Mouse (Mus musculus) myocyte (in vitro differentiated cells): ENCODE results near the gene Cgn. TPM values are rescaled to one million over a fixed set of nuclear protein-coding genes. Genes with fewer than 3 reads are reported as not detected.
A peak's percentile ranks its signal among the peaks of the same experiment; 100 is the strongest.

Experiments
- H3K27me3 ChIP-seq: one replicate; pipeline ENCODE4 v1.6.1; 2011; ENCODE audit not compliant: control insufficient read depth, insufficient read depth, insufficient read length
- H3K36me3 ChIP-seq: one replicate; pipeline ENCODE4 v1.6.1; 2011; ENCODE audit not compliant: control insufficient read depth, insufficient read depth
- H3K4me2 ChIP-seq: one replicate; pipeline ENCODE4 v1.6.1; 2011; ENCODE audit warnings: low read depth, control low read depth
- H3K4me3 ChIP-seq: one replicate; pipeline ENCODE4 v1.5.1; 2011; ENCODE audit warnings: mild to moderate bottlenecking, control low read depth, moderate library complexity
- H3K79me2 ChIP-seq: one replicate; pipeline ENCODE4 v1.6.1; 2011; ENCODE audit not compliant: control insufficient read depth, insufficient read depth
- H3ac ChIP-seq: one replicate; pipeline ENCODE4 v1.6.1; 2011; ENCODE audit not compliant: control insufficient read depth, insufficient read length
- CEBPB ChIP-seq: IDR thresholded peaks from 2 replicates; pipeline ENCODE4 v1.6.1; 2011; ENCODE audit warnings: mild to moderate bottlenecking, moderate library complexity; ENCODE audit not compliant: poor library complexity, insufficient read depth, severe bottlenecking
- E2F4 ChIP-seq: IDR thresholded peaks from one replicate; pipeline ENCODE4 v1.6.1; 2011; ENCODE audit warnings: mild to moderate bottlenecking, control low read depth, moderate library complexity; ENCODE audit not compliant: insufficient read depth
- MAX ChIP-seq: IDR thresholded peaks from one replicate; pipeline ENCODE4 v1.6.1; 2011; ENCODE audit warnings: low read depth, mild to moderate bottlenecking, control low read depth
- MYOD1 ChIP-seq, 3 experiments: IDR thresholded peaks; one replicate each; pipeline ENCODE4 v1.6.1; 2011; ENCODE audit warnings: control low read depth in 2 of 3, low read depth in 2 of 3, mild to moderate bottlenecking in 2 of 3, moderate library complexity in 1 of 3; ENCODE audit not compliant: insufficient read length in 2 of 3, control insufficient read depth in 1 of 3
- MYOG ChIP-seq, 3 experiments: IDR thresholded peaks; one replicate each; pipeline ENCODE4 v1.6.1; 2011; ENCODE audit warnings: control low read depth in 2 of 3, low read depth in 2 of 3, mild to moderate bottlenecking in 2 of 3; ENCODE audit not compliant: insufficient read length in 2 of 3, control insufficient read depth in 1 of 3, insufficient read depth in 1 of 3
- POLR2A ChIP-seq: IDR thresholded peaks from one replicate; pipeline ENCODE4 v1.6.1; 2011; ENCODE audit warnings: low read depth, mild to moderate bottlenecking, control low read depth, moderate library complexity; ENCODE audit not compliant: insufficient read length
- POLR2AphosphoS2 ChIP-seq: IDR thresholded peaks from one replicate; pipeline ENCODE4 v1.6.1; 2011; ENCODE audit warnings: low read depth, control low read depth; ENCODE audit not compliant: insufficient read length
- REST ChIP-seq: IDR thresholded peaks from one replicate; pipeline ENCODE4 v1.6.1; 2011; ENCODE audit warnings: mild to moderate bottlenecking, control low read depth, moderate library complexity; ENCODE audit not compliant: insufficient read depth, insufficient read length
- SRF ChIP-seq: IDR thresholded peaks from one replicate; pipeline ENCODE4 v1.6.1; 2011; ENCODE audit warnings: low read depth; ENCODE audit not compliant: control insufficient read depth, insufficient read length
- TCF12 ChIP-seq: IDR thresholded peaks from one replicate; pipeline ENCODE4 v1.6.1; 2011; ENCODE audit warnings: mild to moderate bottlenecking, control low read depth; ENCODE audit not compliant: poor library complexity, insufficient read depth, severe bottlenecking
- TCF3 ChIP-seq: IDR thresholded peaks from one replicate; pipeline ENCODE4 v1.6.1; 2011; ENCODE audit warnings: low read depth, control low read depth; ENCODE audit not compliant: insufficient read length
- USF1 ChIP-seq: IDR thresholded peaks from one replicate; pipeline ENCODE4 v1.6.1; 2011; ENCODE audit warnings: low read depth, mild to moderate bottlenecking, control low read depth, moderate library complexity
- polyA plus RNA-seq: library from polyadenylated mRNA; unstranded; fragments of >200 nt; fragmentation: generic; extraction: Trizol; gene quantifications from one replicate; pipeline ENCODE4 v1.2.1, GENCODE M21; 2012; ENCODE audit warnings: missing spikeins

Cgn gene
- 0.02 TPM for polyA plus RNA-seq

DNA sequence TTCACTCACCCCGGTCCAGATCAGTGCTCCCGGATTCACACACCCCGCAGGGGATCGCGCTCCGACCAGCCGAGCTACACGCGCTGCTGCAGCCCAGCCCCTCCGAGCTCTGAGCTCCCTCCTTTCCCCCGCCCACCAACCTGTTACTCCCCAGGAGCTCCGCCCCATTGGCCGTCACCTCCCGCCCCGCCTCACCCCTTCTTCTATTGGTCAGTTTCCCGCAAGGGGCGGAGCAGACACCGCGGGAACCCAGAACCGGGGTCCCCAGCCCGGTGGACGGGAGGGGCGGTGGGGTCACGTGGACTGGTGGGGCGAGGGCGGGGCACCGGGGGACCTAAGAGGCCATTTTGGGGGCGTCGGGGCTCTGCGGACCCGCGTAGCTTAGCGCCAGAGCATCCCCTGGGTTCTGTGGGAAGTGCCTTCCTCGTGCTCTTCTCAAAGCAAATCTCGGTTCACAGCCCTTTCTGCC is at the start of gene Cgn:
Cgn (minus strand) TSS at position 126 of the 469 bp plus-strand sequence.
- H3K79me2 ChIP-seq: no peaks in the 10 kb centered on the region
- no peaks in the 10 kb centered on the region for H3K36me3 ChIP-seq
- peak within 1 kb of the TSS; percentile 86 for H3K4me2 ChIP-seq
- peaks cover 7% of the 10 kb centered on the region for H3K27me3 ChIP-seq
- TF ChIP-seq CEBPB (no peak), TCF12 (no peak), TCF3 (no peak), E2F4 (no peak), SRF (no peak), MAX (no peak), MYOG (IDR thresholded peaks at IDR 0.05; ENCODE audit: control insufficient read depth in 1 of 3, insufficient read depth in 1 of 3, insufficient read length in 2 of 3, low read depth in 2 of 3) (no peak), MYOD1 (IDR thresholded peaks at IDR 0.05; ENCODE audit: control insufficient read depth in 1 of 3, insufficient read length in 2 of 3, low read depth in 2 of 3) (no peak), USF1 (no peak), REST (no peak), POLR2A (no peak), POLR2AphosphoS2 (no peak)
- H3ac ChIP-seq: no peak within 1 kb of the TSS
- peak within 1 kb of the TSS; percentile 10 for H3K4me3 ChIP-seq

DNA sequence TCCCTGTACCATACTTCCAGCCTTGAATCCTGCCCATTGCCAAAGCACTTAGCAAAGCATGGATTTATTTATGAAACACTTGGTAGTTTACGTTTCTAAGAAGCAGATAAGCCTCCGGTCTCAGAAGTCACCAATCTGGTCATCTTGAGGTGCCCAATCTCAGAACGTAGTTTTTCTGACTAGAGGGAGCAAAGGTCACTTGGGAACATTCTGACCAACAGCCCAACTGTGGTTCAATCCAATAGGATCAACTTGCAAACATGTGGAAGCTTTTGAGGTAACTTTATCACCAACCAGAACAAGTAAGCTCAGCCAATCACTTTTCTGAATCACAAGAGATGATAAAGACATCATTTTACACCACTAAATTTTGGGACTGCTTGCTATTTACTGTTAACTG is 49.1 kb upstream of the Cgn start:
- H3K4me2 ChIP-seq: no peak overlapping the region
- TF ChIP-seq POLR2AphosphoS2: no peak
- TF ChIP-seq REST: no peak
- TF ChIP-seq MYOG (IDR thresholded peaks at IDR 0.05; ENCODE audit: control insufficient read depth in 1 of 3, insufficient read depth in 1 of 3, insufficient read length in 2 of 3, low read depth in 2 of 3): no peak
- TF ChIP-seq TCF12: no peak
- no peak for TF ChIP-seq POLR2A
- no peak for TF ChIP-seq CEBPB
- no peak for TF ChIP-seq E2F4
- peaks cover 22% of the 10 kb centered on the region for H3K79me2 ChIP-seq
- no peak overlapping the region for H3K4me3 ChIP-seq
- no peaks in the 10 kb centered on the region for H3K36me3 ChIP-seq
- no peaks in the 10 kb centered on the region for H3K27me3 ChIP-seq
- H3ac ChIP-seq: no peak overlapping the region

DNA sequence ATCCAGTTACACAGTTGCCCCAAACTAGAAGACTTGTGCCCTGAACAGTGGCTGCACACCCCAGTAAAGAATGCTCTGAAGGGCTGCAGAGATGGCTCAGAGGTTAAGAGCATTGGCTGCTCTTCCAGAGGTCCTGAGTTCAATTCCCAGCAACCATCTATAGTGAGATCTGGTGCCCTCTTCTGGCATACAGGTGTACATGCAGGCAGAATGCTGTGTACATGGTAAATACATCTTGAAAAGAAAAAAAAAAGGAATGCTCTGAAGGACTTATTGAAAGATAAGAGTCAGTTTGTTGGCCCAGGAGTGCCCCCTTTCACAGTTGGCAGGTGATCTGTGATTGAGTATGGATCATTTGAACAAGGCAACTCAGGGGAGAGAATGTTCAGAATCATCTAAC is 47.1 kb upstream of the Cgn start:
- no peaks in the 10 kb centered on the region for H3K27me3 ChIP-seq
- H3K4me2 ChIP-seq: no peak overlapping the region
- no peak overlapping the region for H3K4me3 ChIP-seq
- TF ChIP-seq TCF12 (no peak), POLR2A (no peak), MAX (no peak), USF1 (no peak)
- no peaks in the 10 kb centered on the region for H3K36me3 ChIP-seq
- peaks cover 2% of the 10 kb centered on the region for H3K79me2 ChIP-seq
- H3ac ChIP-seq: no peak overlapping the region

DNA sequence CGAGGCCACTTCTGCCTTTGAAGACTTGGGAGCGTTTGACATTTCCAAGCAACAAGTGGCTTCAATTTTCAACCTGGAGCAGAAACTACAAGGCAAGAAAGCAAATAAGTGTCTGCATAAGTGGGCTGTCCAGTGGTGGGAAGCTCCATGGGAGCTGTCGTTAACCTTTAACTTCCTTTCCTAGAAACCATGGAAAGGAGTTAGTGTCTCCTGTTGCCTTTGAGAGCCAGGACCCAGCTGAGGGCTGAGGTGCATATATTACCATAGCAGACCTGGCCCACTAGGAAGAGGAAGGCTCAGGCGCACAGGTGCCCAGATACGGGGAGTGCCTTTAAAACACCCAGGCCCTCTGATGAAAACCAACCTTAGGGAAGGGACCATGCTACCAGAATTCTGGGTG is 46.4 kb upstream of the Cgn start:
- TF ChIP-seq POLR2A: no peak
- H3K4me3 ChIP-seq: no peak overlapping the region
- H3K4me2 ChIP-seq: no peak overlapping the region

DNA sequence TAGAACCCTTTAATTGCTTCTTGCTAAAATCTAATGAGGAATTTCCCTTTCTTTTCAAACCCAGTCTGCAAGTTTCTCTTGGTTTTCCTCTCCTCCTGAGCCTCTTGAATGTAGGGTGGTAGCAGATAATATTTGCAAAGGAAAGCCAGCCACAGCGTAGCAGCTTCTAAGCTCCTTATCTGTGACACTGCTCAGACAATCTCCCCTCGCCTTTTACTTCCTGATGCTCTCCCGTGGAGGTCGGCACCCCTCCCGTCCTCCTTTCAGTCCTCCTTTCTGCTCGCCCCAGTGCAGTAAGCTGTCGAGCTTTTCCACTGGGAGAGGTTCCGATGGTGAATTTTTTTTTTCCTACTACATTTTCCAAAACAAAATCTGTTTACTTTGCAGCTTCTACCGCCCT is 45.8 kb upstream of the Cgn start:
- TF ChIP-seq REST (no peak), USF1 (no peak), MYOD1 (IDR thresholded peaks at IDR 0.05; ENCODE audit: control insufficient read depth in 1 of 3, insufficient read length in 2 of 3, low read depth in 2 of 3) (no peak)
- Histone ChIP-seq H3K4me3 (no peak overlapping the region), H3K4me2 (no peak overlapping the region)

More for the DNA sequence above, 46.4 kb upstream of the Cgn start:
- H3K36me3 ChIP-seq: no peaks in the 10 kb centered on the region
- H3ac ChIP-seq: no peak overlapping the region
- no peaks in the 10 kb centered on the region for H3K27me3 ChIP-seq
- no peaks in the 10 kb centered on the region for H3K79me2 ChIP-seq

DNA sequence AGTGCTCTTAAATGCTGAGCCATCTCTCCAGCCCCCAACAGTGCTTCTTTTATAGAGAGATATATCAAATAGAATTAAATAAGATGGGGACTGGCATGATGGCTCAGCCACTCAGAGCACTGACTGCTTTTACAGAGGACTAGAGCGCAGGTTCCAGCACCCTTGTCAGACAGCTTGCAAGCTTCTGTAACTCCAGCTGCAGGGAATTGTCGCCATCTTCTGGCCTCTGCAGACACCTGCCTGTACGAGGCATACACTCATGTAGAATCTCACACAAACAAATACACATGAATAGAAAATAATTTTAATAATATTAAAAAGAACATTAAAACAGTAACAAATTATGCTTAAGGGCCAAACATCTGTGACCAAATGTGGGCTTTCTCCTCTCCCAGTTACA is 37.8 kb upstream of the Cgn start:
- Histone ChIP-seq H3K27me3 (no peaks in the 10 kb centered on the region), H3K4me2 (no peak overlapping the region), H3ac (no peak overlapping the region), H3K36me3 (no peaks in the 10 kb centered on the region), H3K79me2 (no peaks in the 10 kb centered on the region), H3K4me3 (no peak overlapping the region)
- TF ChIP-seq TCF3 (no peak), REST (no peak), CEBPB (no peak), POLR2A (no peak), MYOG (IDR thresholded peaks at IDR 0.05; ENCODE audit: control insufficient read depth in 1 of 3, insufficient read depth in 1 of 3, insufficient read length in 2 of 3, low read depth in 2 of 3) (no peak), MAX (no peak), TCF12 (no peak), SRF (no peak), MYOD1 (IDR thresholded peaks at IDR 0.05; ENCODE audit: control insufficient read depth in 1 of 3, insufficient read length in 2 of 3, low read depth in 2 of 3) (no peak)

More for the DNA sequence above, 45.8 kb upstream of the Cgn start:
- no peaks in the 10 kb centered on the region for H3K27me3 ChIP-seq
- no peak overlapping the region for H3ac ChIP-seq
- H3K79me2 ChIP-seq: no peaks in the 10 kb centered on the region
- H3K36me3 ChIP-seq: no peaks in the 10 kb centered on the region
